Mouse (Mus musculus) myocyte (in vitro differentiated cells): ENCODE measurements at regions not wholly inside any gene's neighbourhood (a gene's known extent, or its start where the extent isn't known, plus 50 kb on each side); places are given as distances from the start of the nearest gene placed in this dataset.

Experiments
- POLR2A ChIP-seq: IDR thresholded peaks from one replicate; pipeline ENCODE4 v1.6.1; 2011; ENCODE audit warnings: low read depth, mild to moderate bottlenecking, control low read depth, moderate library complexity; ENCODE audit not compliant: insufficient read length
- USF1 ChIP-seq: IDR thresholded peaks from one replicate; pipeline ENCODE4 v1.6.1; 2011; ENCODE audit warnings: low read depth, mild to moderate bottlenecking, control low read depth, moderate library complexity

DNA sequence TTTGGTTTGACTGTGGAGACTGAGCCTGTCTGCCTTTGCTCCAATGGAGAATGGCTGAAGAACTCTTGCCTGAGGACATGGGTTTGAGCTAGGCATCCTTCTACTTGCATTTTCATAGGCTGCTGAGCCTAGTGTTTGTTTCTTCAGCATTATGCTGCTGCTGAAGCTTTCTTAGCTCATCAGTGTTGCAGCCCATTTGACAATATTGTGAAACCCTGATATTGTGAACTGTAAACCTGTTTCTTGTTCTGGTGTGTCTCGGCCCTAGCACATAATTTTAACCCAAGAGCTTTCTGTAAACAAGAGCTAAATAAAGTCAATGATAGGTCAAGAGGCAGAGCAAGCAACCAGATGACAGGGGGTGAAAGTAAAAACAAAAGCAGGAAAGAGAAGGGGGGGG is 75.2 kb upstream of the Gm28710 start:
- TF ChIP-seq USF1 (no peak), POLR2A (no peak)
